In genomic region chr5:99422092-99422491, GRCm38 (mm10) we compare ENCODE assay signal across 27 mouse cellular contexts.
DNase-seq lines count a peak whose midpoint lies in the region; ATAC-seq and TF ChIP-seq lines count a peak whose summit lies in the region.
"Had no signal": no experiment of that assay in that cellular context is flagged by ENCODE, and none has a peak within 500 bp of the region (broad histone marks: within the 10 kb centered on the region; RNA-seq: fewer than 3 reads in every experiment).

No protein-coding gene starts in this region.

- no peaks in the 10 kb centered on the region for H3K36me3 ChIP-seq in heart, embryonic 10.5 days
- H3K36me3 ChIP-seq in liver, embryonic 13.5 days, result no peaks in the 10 kb centered on the region
- no peaks in the 10 kb centered on the region for H3K36me3 ChIP-seq in liver, embryonic 14.5 days (replicated peaks; ENCODE audit: control insufficient read depth, insufficient read depth, low read depth)
- no peaks in the 10 kb centered on the region for H3K36me3 ChIP-seq in liver, embryonic 16.5 days (ENCODE audit: control insufficient read depth, insufficient read depth)
- H3K36me3 ChIP-seq: embryonic facial prominence, embryonic 13.5 days; embryonic facial prominence, embryonic 15.5 days; forebrain, embryonic 10.5 days; forebrain, embryonic 12.5 days; G1E had no signal

- no peak overlapping the region for H3K9ac ChIP-seq in liver, embryonic 13.5 days
- no peak overlapping the region for H3K9ac ChIP-seq in liver, embryonic 14.5 days (replicated peaks)
- no peak overlapping the region for H3K9ac ChIP-seq in liver, embryonic 16.5 days (ENCODE audit: low read depth, low read length)
- H3K9ac ChIP-seq: embryonic facial prominence, embryonic 13.5 days; embryonic facial prominence, embryonic 15.5 days; forebrain, embryonic 12.5 days had no signal

- H3K9me3 ChIP-seq in heart, embryonic 10.5 days, result no peaks in the 10 kb centered on the region
- H3K9me3 ChIP-seq in liver, embryonic 13.5 days (replicated peaks), result no peaks in the 10 kb centered on the region
- no peaks in the 10 kb centered on the region for H3K9me3 ChIP-seq in liver, embryonic 14.5 days (ENCODE audit: control insufficient read depth, low read length)
- no peaks in the 10 kb centered on the region for H3K9me3 ChIP-seq in liver, embryonic 16.5 days (replicated peaks; ENCODE audit: control insufficient read depth, low read length)
- H3K9me3 ChIP-seq: embryonic facial prominence, embryonic 13.5 days; embryonic facial prominence, embryonic 15.5 days; forebrain, embryonic 10.5 days; forebrain, embryonic 12.5 days had no signal

- WGBS in heart, embryonic 10.5 days, result 79% methylated on average over 6 of the region's 6 CpGs
- 59% methylated on average over 6 of the region's 6 CpGs for WGBS in liver, embryonic 13.5 days (ENCODE audit: insufficient replicate concordance)
- WGBS in liver, embryonic 14.5 days (ENCODE audit: insufficient replicate concordance), result 61% methylated on average over 6 of the region's 6 CpGs
- 55% methylated on average over 6 of the region's 6 CpGs for WGBS in liver, embryonic 16.5 days (ENCODE audit: insufficient replicate concordance)

- H3K27ac ChIP-seq in heart, embryonic 10.5 days, result no peak overlapping the region
- no peak overlapping the region for H3K27ac ChIP-seq in liver, embryonic 13.5 days
- H3K27ac ChIP-seq in liver, embryonic 14.5 days, result no peak overlapping the region
- H3K27ac ChIP-seq in liver, embryonic 16.5 days (ENCODE audit: low read length), result 0 out of 2 replicates have a peak overlapping the region, but pooled peaks have one; percentile 31
- H3K27ac ChIP-seq: embryonic facial prominence, embryonic 13.5 days; embryonic facial prominence, embryonic 15.5 days; forebrain, embryonic 10.5 days; forebrain, embryonic 12.5 days had no signal

- no peak for TF ChIP-seq EP300 in liver, embryonic 14.5 days (IDR thresholded peaks at IDR 0.05; ENCODE audit: low read depth)

- no peak for TF ChIP-seq CTCF in liver, embryonic 14.5 days (IDR thresholded peaks at IDR 0.05; ENCODE audit: low read depth)

- no peak overlapping the region for H3K4me3 ChIP-seq in heart, embryonic 10.5 days
- H3K4me3 ChIP-seq in liver, embryonic 13.5 days (replicated peaks), result no peak overlapping the region
- no peak overlapping the region for H3K4me3 ChIP-seq in liver, embryonic 14.5 days (ENCODE audit: insufficient read depth in 1 of 2, low read depth in 2 of 2, low read length in 2 of 2)
- H3K4me3 ChIP-seq in liver, embryonic 16.5 days (ENCODE audit: low read depth, low read length), result no peak overlapping the region
- H3K4me3 ChIP-seq: embryonic facial prominence, embryonic 13.5 days; embryonic facial prominence, embryonic 15.5 days; erythroblast, embryonic 14.5 days; forebrain, embryonic 10.5 days; forebrain, embryonic 12.5 days had no signal

- peak; percentile 66 for ATAC-seq in liver, embryonic 13.5 days (ENCODE audit: low read depth)
- peak; percentile 43; the same call in 1 of the 2 replicates for ATAC-seq in liver, embryonic 14.5 days (ENCODE audit: insufficient read depth)
- ATAC-seq in liver, embryonic 16.5 days (ENCODE audit: low read depth), result peak; percentile 88
- ATAC-seq: activated CD4-positive, CD25-positive, alpha-beta regulatory T cell, adult 4 months; CD4-positive, CD25-positive, alpha-beta regulatory T cell, adult 4 months; forebrain, embryonic 14.5 days; Patski had no signal

- H3K4me1 ChIP-seq in heart, embryonic 10.5 days, result 0 out of 2 replicates have a peak, but pooled peaks cover 2% of the 10 kb centered on the region
- peaks cover 6% of the 10 kb centered on the region; the same call in 1 of the 2 replicates for H3K4me1 ChIP-seq in liver, embryonic 13.5 days (replicated peaks)
- no peaks in the 10 kb centered on the region; a peak in 1 of 4 replicates for H3K4me1 ChIP-seq in liver, embryonic 14.5 days (replicated peaks; ENCODE audit: control insufficient read depth in 2 of 2, insufficient read depth in 2 of 2, low read length in 1 of 2)
- H3K4me1 ChIP-seq in liver, embryonic 16.5 days (ENCODE audit: control insufficient read depth, low read depth, low read length), result no peaks in the 10 kb centered on the region
- H3K4me1 ChIP-seq: forebrain, embryonic 10.5 days; forebrain, embryonic 12.5 days had no signal

- no peak overlapping the region for H3K4me2 ChIP-seq in liver, embryonic 13.5 days
- no peak overlapping the region for H3K4me2 ChIP-seq in liver, embryonic 14.5 days (ENCODE audit: low read depth)
- no peak overlapping the region for H3K4me2 ChIP-seq in liver, embryonic 16.5 days (ENCODE audit: low read depth, low read length)
- H3K4me2 ChIP-seq: embryonic facial prominence, embryonic 13.5 days; embryonic facial prominence, embryonic 15.5 days; forebrain, embryonic 12.5 days had no signal

- DNase-seq in heart, adult 11 months, result peak; percentile 58
- no peak for DNase-seq in heart, embryonic 10.5 days (ENCODE audit: low spot score)
- DNase-seq in liver, embryonic 13.5 days, result no peak
- DNase-seq in liver, result no peak
- DNase-seq in liver, embryonic 14.5 days (ENCODE audit: low read depth in 3 of 3, low spot score in 3 of 3), result peak in 2 of 3 experiments; percentile 7 to 9
- DNase-seq in cerebellum, adult 8-10 months, result no peak
- DNase-seq in right cerebral cortex, postnatal 25 days, result no peak
- DNase-seq: adrenal gland, adult 8-10 months; adrenal gland, postnatal 14 days; B cell, adult 2 months; cerebellum, adult 11-12 months; cerebellum, adult 2 months; cerebellum, adult 9-11 months; cerebellum, postnatal 14 days; cerebellum, postnatal 36 days; embryo, embryonic 11 days had no signal

- H3K27me3 ChIP-seq in heart, embryonic 10.5 days (ENCODE audit: insufficient read depth, poor library complexity, severe bottlenecking), result peaks cover 4% of the 10 kb centered on the region; the same call in 1 of the 2 replicates
- no peaks in the 10 kb centered on the region for H3K27me3 ChIP-seq in liver, embryonic 13.5 days
- H3K27me3 ChIP-seq in liver, embryonic 14.5 days (ENCODE audit: control insufficient read depth, insufficient read depth, low read length), result no peaks in the 10 kb centered on the region
- H3K27me3 ChIP-seq in liver, embryonic 16.5 days (ENCODE audit: control insufficient read depth, insufficient read depth, low read depth, low read length), result no peaks in the 10 kb centered on the region
- H3K27me3 ChIP-seq: embryonic facial prominence, embryonic 13.5 days; embryonic facial prominence, embryonic 15.5 days; forebrain, embryonic 12.5 days had no signal

Comparison
In these comparisons a context has a peak if more than half of its experiments do, and no peak if none do; other contexts are left out.
1. DNase-seq: peak in heart, adult 11 months (single experiment) and liver, embryonic 14.5 days (2 of 3); none in heart, embryonic 10.5 days (single experiment), liver, embryonic 13.5 days (single experiment), liver (single experiment), cerebellum, adult 8-10 months (single experiment) and right cerebral cortex, postnatal 25 days (single experiment).
2. Peak in every context shown above with its lines, with median percentiles within 50 percentile points of each other: ATAC-seq.